In the genomic region with DNA sequence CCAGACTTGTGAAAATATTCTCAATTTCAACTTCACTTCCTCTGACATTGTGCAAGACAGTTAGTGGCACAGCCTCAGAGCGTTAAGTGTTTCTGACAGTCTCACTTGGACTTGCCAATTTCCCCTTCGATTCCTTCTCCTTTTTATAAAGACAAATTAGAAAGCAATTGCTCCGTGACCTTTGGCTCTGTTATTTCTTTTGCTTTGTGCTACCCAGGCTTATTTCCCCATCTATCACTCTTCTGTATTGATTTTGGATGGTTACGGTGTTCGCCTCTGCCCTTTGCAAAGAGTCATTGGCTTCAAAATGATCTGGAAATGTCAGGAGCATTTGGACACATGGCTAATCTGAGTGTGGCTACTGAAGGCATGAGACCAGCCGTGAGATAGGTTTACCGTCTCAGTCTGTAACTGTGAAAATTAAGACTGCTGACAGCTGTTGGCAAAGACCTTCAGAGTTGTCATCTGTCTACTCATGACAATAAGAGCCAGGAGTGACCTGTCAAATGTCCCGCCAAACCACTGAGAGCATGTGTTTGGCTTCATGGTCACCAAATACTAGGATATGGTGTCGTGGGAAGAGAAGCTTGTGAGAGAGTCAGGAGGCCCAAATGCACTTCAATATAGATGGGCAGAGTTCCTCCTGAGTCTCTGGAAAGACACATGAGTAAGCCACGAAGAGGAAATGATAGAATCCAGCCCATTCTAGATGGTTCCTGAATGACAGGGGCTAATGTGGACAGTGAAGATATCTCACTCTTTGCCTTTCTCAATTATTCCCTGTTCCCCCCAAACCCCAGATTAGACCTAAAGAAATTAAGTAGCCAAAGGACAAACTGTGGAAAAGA, we compare ENCODE assay signal across 10 mouse cellular contexts.
DNase-seq lines count a peak whose midpoint lies in the region; ATAC-seq and TF ChIP-seq lines count a peak whose summit lies in the region.
"Had no signal": no experiment of that assay in that cellular context is flagged by ENCODE, and none has a peak within 500 bp of the region (broad histone marks: within the 10 kb centered on the region; RNA-seq: fewer than 3 reads in every experiment).

No protein-coding gene starts in this region.

- no peaks in the 10 kb centered on the region for H3K9me3 ChIP-seq in hindbrain, postnatal 0 days (ENCODE audit: low read length)
- H3K9me3 ChIP-seq in hindbrain, embryonic 12.5 days (replicated peaks): peaks cover under 1% of the 10 kb centered on the region; the same call in 1 of the 2 replicates
- H3K9me3 ChIP-seq: embryonic facial prominence, embryonic 12.5 days had no signal

- no peaks in the 10 kb centered on the region for H3K36me3 ChIP-seq in hindbrain, postnatal 0 days (ENCODE audit: insufficient read depth, low read length)
- H3K36me3 ChIP-seq in hindbrain, embryonic 12.5 days: no peaks in the 10 kb centered on the region
- H3K36me3 ChIP-seq in C2C12 (ENCODE audit: control insufficient read depth, insufficient read depth): no peaks in the 10 kb centered on the region
- H3K36me3 ChIP-seq: embryonic facial prominence, embryonic 12.5 days had no signal

- no peaks in the 10 kb centered on the region for H3K4me1 ChIP-seq in hindbrain, postnatal 0 days (ENCODE audit: insufficient read depth, low read length)
- H3K4me1 ChIP-seq in hindbrain, embryonic 12.5 days: no peaks in the 10 kb centered on the region
- H3K4me1 ChIP-seq: embryonic facial prominence, embryonic 12.5 days had no signal

- no peak overlapping the region for H3ac ChIP-seq in C2C12 (ENCODE audit: control insufficient read depth, insufficient read length, low read depth)

- H3K9ac ChIP-seq in hindbrain, postnatal 0 days (replicated peaks; ENCODE audit: low read length): no peak overlapping the region
- H3K9ac ChIP-seq in hindbrain, embryonic 12.5 days: no peak overlapping the region
- H3K9ac ChIP-seq: embryonic facial prominence, embryonic 12.5 days; liver, embryonic 14.5 days had no signal

- H3K27ac ChIP-seq in hindbrain, postnatal 0 days: no peak overlapping the region
- no peak overlapping the region for H3K27ac ChIP-seq in hindbrain, embryonic 12.5 days
- H3K27ac ChIP-seq: embryonic facial prominence, embryonic 12.5 days; kidney, postnatal 0 days; liver, embryonic 14.5 days had no signal

- no peak for TF ChIP-seq CTCF in hindbrain, postnatal 0 days (IDR thresholded peaks at IDR 0.05; ENCODE audit: low read depth)
- TF ChIP-seq CTCF in C2C12 (IDR thresholded peaks at IDR 0.05; ENCODE audit: control insufficient read depth, insufficient read depth, insufficient read length): no peak

- H3K4me2 ChIP-seq in hindbrain, postnatal 0 days (ENCODE audit: low read depth, low read length): no peak overlapping the region
- H3K4me2 ChIP-seq in hindbrain, embryonic 12.5 days (replicated peaks): no peak overlapping the region
- H3K4me2 ChIP-seq: embryonic facial prominence, embryonic 12.5 days had no signal

- WGBS in hindbrain, postnatal 0 days: 60% methylated on average over 10 of the region's 10 CpGs
- WGBS in hindbrain, embryonic 12.5 days: 69% methylated on average over 10 of the region's 10 CpGs

- H3K79me3 ChIP-seq in C2C12 (ENCODE audit: low read depth): no peaks in the 10 kb centered on the region

- no peak overlapping the region for H3K4me3 ChIP-seq in hindbrain, postnatal 0 days (ENCODE audit: low read length)
- H3K4me3 ChIP-seq in hindbrain, embryonic 12.5 days: no peak overlapping the region
- no peak overlapping the region for H3K4me3 ChIP-seq in C2C12 (ENCODE audit: insufficient read depth, poor library complexity, severe bottlenecking)
- H3K4me3 ChIP-seq: embryonic facial prominence, embryonic 12.5 days had no signal

- H3K79me2 ChIP-seq in C2C12 (ENCODE audit: control insufficient read depth, insufficient read depth): no peaks in the 10 kb centered on the region

- peak; percentile 27 for DNase-seq in hindbrain, postnatal 0 days (ENCODE audit: low spot score)
- DNase-seq in lung, postnatal 10 days: peak; percentile 48
- DNase-seq in right cerebral cortex, adult 18-20 months: no peak
- no peak for DNase-seq in thymus, adult 18-20 months

- 0 out of 2 replicates have a peak, but pooled peaks have one; percentile 32 for ATAC-seq in hindbrain, postnatal 0 days
- ATAC-seq in hindbrain, embryonic 12.5 days (ENCODE audit: low FRiP score): no peak
- peak; percentile 62 for ATAC-seq in common myeloid progenitor, adult 5-6 weeks (replicated peaks; ENCODE audit: low read depth, poor library complexity, severe bottlenecking)

- no peaks in the 10 kb centered on the region for H3K27me3 ChIP-seq in hindbrain, postnatal 0 days (ENCODE audit: insufficient read depth, low read length)
- peaks cover 6% of the 10 kb centered on the region; the same call in 1 of the 2 replicates for H3K27me3 ChIP-seq in hindbrain, embryonic 12.5 days
- H3K27me3 ChIP-seq in C2C12 (ENCODE audit: control insufficient read depth, insufficient read depth, insufficient read length): no peaks in the 10 kb centered on the region
- H3K27me3 ChIP-seq: embryonic facial prominence, embryonic 12.5 days had no signal

TF ChIP-seq in C2C12, 6 proteins besides CTCF, POLR2A, EP300 and RAD21:
- TF ChIP-seq MAX (IDR thresholded peaks at IDR 0.05) (peak; percentile 49), CEBPB (IDR thresholded peaks at IDR 0.05; ENCODE audit: low read depth) (peak; percentile 49), USF1 (IDR thresholded peaks at IDR 0.05; ENCODE audit: low read depth) (no peak), MYOD1 (IDR thresholded peaks at IDR 0.05; ENCODE audit: control insufficient read depth, insufficient read length, low read depth) (peak; percentile 44), MYOG (IDR thresholded peaks at IDR 0.05; ENCODE audit: control insufficient read depth, extremely low read depth, insufficient read length) (no peak), FOSL1 (IDR thresholded peaks at IDR 0.05; ENCODE audit: insufficient read depth, low read length, poor library complexity, severe bottlenecking) (no peak)

Comparison
In these comparisons a context has a peak if more than half of its experiments do, and no peak if none do; other contexts are left out.
1. DNase-seq: peak in hindbrain, postnatal 0 days (single experiment) and lung, postnatal 10 days (single experiment); none in right cerebral cortex, adult 18-20 months (single experiment) and thymus, adult 18-20 months (0 of 2).